Mouse (Mus musculus) neutrophil, adult 59 days (primary cell): ENCODE results near the gene Ccr3. TPM values are rescaled to one million over a fixed set of nuclear protein-coding genes. Genes with fewer than 3 reads are reported as not detected.

ENCODE experiments used
- total RNA-seq, 2 experiments: library from RNA; stranded (reverse); gene quantifications; 1 replicate in 1 of 2; 2 replicates in 1 of 2; pipeline ENCODE4 v1.2.4; 2023

Ccr3 gene
- under 1 TPM; 0.56 to 0.71 TPM for total RNA-seq

DNA sequence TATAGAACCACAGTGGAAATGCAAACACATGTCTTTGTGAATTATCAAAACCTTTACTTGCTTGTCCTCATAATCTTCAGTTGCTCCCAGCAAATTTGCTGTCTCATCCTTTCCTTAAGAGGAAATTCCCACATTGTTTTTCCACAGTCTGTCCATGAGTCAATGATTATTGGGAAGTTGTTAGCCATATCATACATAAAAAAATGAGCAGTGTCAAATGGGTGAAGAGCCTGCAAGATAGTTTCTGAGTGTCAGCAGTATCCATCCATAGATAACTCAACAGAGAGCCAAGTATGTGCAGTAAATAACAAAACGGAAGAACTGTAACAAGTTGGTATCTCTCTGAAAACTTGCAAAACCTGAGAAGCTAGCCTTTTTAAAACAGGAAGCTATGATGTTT, at the start of gene Ccr3:
Gene Ccr3, plus strand, starts transcription at position 301 of the 400 bp plus-strand sequence.

DNA sequence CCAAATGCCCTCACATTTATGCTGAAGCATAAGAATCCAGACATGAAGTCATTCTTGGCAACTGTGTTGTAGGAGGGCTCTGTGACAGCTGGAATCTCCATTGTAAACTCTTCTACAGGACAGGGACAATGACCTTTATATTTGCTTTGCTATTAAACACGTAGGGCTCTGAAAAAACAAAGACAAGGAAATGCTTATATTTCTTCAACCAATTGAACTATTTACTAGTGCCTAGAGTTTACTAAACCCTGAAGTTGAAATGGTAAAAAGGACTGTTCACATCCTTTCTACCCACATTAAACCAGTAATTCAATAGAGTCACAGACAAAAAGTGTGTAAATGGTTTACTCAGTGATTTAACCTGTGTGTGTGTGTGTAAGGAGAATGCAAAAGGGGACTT, 43.5 kb upstream of the Ccr3 start, which contains the start of gene Ccr1l1:
Gene Ccr1l1, minus strand, starts transcription at position 101 of the 400 bp plus-strand sequence.

Other genes starting within 250 kb of the Ccr3 start
- gene Cxcr6, start 215.5 kb upstream of the Ccr3 start, total RNA-seq: under 1 TPM in 1 of 2 experiments, not detected in 1; 0.18 TPM
- 10 to 100 TPM; 24.0 to 27.8 TPM for gene Fyco1, start 170.1 kb upstream of the Ccr3 start, total RNA-seq
- gene Xcr1, start 159.9 kb upstream of the Ccr3 start, total RNA-seq: under 1 TPM in 1 of 2 experiments, not detected in 1; 0.09 TPM
- gene Ccr1, start 53.3 kb upstream of the Ccr3 start, total RNA-seq: 100 to 1,000 TPM; 202 to 243 TPM
- not detected for gene Ccr1l1, start 43.6 kb upstream of the Ccr3 start, total RNA-seq
- gene Ccr2, start 80.0 kb downstream of the Ccr3 start, total RNA-seq: 100 to 1,000 TPM; 146 to 263 TPM
- 1 to 10 TPM in 1 of 2 experiments, under 1 TPM in 1; 0.55 to 1.9 TPM for gene Ccr5, start 99.6 kb downstream of the Ccr3 start, total RNA-seq